Mouse (Mus musculus): ENCODE data around the gene Emid1. TPM values are rescaled to one million over a fixed set of nuclear protein-coding genes. Genes with fewer than 3 reads are reported as not detected.

Gene Emid1
- total and polyA plus RNA-seq, 2 experiments from 2014 or later: 4.8 to 14.5 TPM

DNA sequence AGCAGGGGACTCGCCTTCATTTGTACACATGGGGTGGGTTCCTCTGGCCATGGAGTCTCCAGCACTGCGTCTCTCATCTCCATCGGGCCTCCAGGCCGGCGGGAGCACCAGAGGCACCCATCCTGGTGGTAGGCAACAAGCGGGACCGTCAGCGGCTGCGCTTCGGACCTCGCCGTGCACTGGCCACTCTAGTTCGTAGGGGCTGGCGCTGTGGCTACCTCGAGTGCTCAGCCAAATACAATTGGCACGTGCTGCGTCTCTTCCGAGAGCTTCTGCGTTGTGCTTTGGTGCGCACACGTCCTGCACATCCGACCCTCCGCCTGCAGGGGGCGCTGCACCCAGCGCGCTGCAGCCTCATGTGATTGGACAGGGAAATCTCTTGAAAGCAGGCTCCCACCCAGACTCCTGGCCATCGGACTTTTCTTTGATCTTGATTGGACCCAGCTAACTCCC, 92.3 kb downstream of the Emid1 start:
- Histone ChIP-seq H3K27me3 (ENCODE audit: insufficient read depth, low read length) (peaks cover 46% of the 10 kb centered on the region), H3K36me3 (ENCODE audit: insufficient read depth, low read length) (peaks cover 7% of the 10 kb centered on the region), H3K4me2 (ENCODE audit: low read depth, low read length, poor library complexity, severe bottlenecking) (no peak overlapping the region), H3K9me3 (ENCODE audit: low read length) (no peaks in the 10 kb centered on the region), H3K27ac (ENCODE audit: low read depth, low read length) (no peak overlapping the region), H3K9ac (replicated peaks; ENCODE audit: low read length, poor library complexity, severe bottlenecking) (no peak overlapping the region), H3K4me3 (ENCODE audit: low read depth, low read length) (no peak overlapping the region), H3K4me1 (ENCODE audit: insufficient read depth, low read length) (peaks cover 18% of the 10 kb centered on the region; the same call in 1 of the 2 replicates)
- peak; percentile 90 for TF ChIP-seq CTCF (IDR thresholded peaks at IDR 0.05)
- DNase-seq (ENCODE audit: low spot score) (peak; percentile 53), ATAC-seq (ENCODE audit: low FRiP score) (no peak)
- WGBS: 13% methylated on average over 27 of the region's 27 CpGs

DNA sequence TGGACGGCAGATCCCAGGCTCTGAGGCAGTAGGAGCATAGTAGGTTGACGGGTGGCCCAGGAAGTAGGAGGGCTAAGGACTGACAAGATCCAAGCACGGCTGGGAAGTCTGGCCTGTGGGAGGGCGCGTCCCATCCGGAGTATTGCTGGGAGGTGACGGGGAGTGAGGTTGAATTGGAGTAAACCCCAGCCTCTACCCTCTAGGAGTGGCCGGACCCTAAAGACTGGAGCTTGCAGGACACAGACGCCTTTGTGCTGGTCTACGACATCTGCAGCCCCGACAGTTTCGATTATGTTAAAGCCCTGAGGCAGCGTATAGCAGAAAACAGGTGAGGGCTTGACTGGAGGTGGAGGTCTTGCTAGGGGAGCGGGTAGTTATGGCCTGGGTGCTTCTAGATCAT, 92.8 kb downstream of the Emid1 start:
- H3K9ac ChIP-seq (replicated peaks; ENCODE audit: low read length, poor library complexity, severe bottlenecking): no peak overlapping the region
- H3K9me3 ChIP-seq (ENCODE audit: low read length): no peaks in the 10 kb centered on the region
- H3K4me2 ChIP-seq (ENCODE audit: low read depth, low read length, poor library complexity, severe bottlenecking): no peak overlapping the region
- H3K27me3 ChIP-seq (ENCODE audit: insufficient read depth, low read length): peaks cover 46% of the 10 kb centered on the region
- no peak for TF ChIP-seq CTCF (IDR thresholded peaks at IDR 0.05)
- WGBS: 28% methylated on average over 14 of the region's 14 CpGs
- peaks cover 15% of the 10 kb centered on the region; the same call in 1 of the 2 replicates for H3K4me1 ChIP-seq (ENCODE audit: insufficient read depth, low read length)
- peaks cover 7% of the 10 kb centered on the region for H3K36me3 ChIP-seq (ENCODE audit: insufficient read depth, low read length)
- DNase-seq (ENCODE audit: low spot score) (no peak), ATAC-seq (ENCODE audit: low FRiP score) (no peak)
- H3K27ac ChIP-seq (ENCODE audit: low read depth, low read length): no peak overlapping the region
- H3K4me3 ChIP-seq (ENCODE audit: low read depth, low read length): no peak overlapping the region

DNA sequence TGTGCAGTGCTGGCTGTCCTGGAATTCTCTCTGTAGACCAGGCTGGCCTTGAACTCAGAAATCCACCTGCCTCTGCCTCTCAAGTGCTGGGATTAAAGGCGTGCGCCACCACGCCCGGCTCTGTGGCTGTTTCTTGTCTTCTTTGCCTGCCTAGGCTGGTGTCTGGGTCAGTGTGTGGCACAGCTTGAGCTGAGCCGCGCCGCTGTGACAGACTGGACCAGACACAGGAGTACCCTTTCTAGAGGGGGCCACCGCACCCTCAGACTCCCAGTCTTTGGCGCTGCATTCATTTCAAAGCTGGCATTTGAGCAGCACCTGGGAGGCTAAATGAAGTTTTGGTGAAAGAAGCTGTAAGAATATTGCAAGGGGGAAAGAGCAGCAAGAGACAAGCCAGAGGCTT, 93.3 kb downstream of the Emid1 start:
- H3K27ac ChIP-seq (ENCODE audit: low read depth, low read length): no peak overlapping the region
- ATAC-seq (ENCODE audit: low FRiP score) (no peak), DNase-seq (ENCODE audit: low spot score) (no peak)
- no peak overlapping the region for H3K9ac ChIP-seq (replicated peaks; ENCODE audit: low read length, poor library complexity, severe bottlenecking)
- peaks cover 10% of the 10 kb centered on the region; the same call in 1 of the 2 replicates for H3K4me1 ChIP-seq (ENCODE audit: insufficient read depth, low read length)
- H3K27me3 ChIP-seq (ENCODE audit: insufficient read depth, low read length): peaks cover 46% of the 10 kb centered on the region
- no peak for TF ChIP-seq CTCF (IDR thresholded peaks at IDR 0.05)
- no peak overlapping the region for H3K4me2 ChIP-seq (ENCODE audit: low read depth, low read length, poor library complexity, severe bottlenecking)
- H3K4me3 ChIP-seq (ENCODE audit: low read depth, low read length): no peak overlapping the region
- WGBS: 31% methylated on average over 9 of the region's 9 CpGs
- H3K36me3 ChIP-seq (ENCODE audit: insufficient read depth, low read length): peaks cover 7% of the 10 kb centered on the region
- no peaks in the 10 kb centered on the region for H3K9me3 ChIP-seq (ENCODE audit: low read length)

DNA sequence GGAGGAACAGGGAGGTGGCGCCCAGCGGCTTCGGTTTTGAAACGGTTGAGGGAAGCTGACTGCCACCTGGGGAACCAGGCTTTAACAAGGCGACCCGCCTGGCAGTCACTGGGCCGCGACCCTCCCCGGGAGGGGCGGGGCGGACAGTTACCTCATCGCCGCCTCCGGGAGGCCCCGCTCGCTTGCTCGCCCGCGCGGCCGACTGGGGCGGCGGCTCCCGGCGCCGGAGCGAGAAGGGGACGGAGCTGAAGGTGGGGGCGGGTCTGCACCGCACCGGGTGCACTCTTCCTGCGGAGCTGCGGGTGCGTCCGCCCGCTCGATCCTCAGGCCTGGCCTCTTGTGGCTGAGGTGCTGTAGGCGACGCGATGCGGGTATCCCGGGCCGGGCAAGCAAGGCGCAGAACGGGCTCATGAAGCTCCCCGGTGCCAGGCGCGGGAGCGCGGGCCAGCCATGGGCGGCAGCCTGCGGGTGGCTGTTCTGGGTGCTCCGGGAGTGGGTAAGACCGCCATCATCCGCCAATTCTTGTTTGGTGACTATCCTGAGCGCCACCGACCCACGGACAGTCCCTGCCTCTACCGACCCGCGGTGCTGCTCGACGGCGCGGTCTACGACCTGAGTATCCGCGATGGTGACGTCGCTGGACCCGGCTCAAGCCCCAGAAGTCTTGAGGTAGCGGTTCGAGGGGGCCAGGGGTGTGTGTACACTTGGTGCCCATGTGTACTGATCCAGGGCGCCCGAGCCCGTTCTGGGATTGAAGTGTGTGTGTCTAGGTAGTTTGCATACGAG, 94.0 kb downstream of the Emid1 start, which contains the start of gene Rasl10a:
TSS of gene Rasl10a (plus strand) at position 273 of the 786 bp plus-strand sequence.
- Histone ChIP-seq H3K27me3 (ENCODE audit: insufficient read depth, low read length) (peaks cover 43% of the 10 kb centered on the region), H3K27ac (ENCODE audit: low read depth, low read length) (no peak within 1 kb of the TSS), H3K36me3 (ENCODE audit: insufficient read depth, low read length) (peaks cover 7% of the 10 kb centered on the region), H3K4me1 (ENCODE audit: insufficient read depth, low read length) (peaks cover 5% of the 10 kb centered on the region; the same call in 1 of the 2 replicates), H3K4me2 (ENCODE audit: low read depth, low read length, poor library complexity, severe bottlenecking) (peak within 1 kb of the TSS; percentile 89), H3K4me3 (ENCODE audit: low read depth, low read length) (peak within 1 kb of the TSS; percentile 47), H3K9ac (replicated peaks; ENCODE audit: low read length, poor library complexity, severe bottlenecking) (peak within 1 kb of the TSS; percentile 67), H3K9me3 (ENCODE audit: low read length) (no peaks in the 10 kb centered on the region)
- no peak for TF ChIP-seq CTCF (IDR thresholded peaks at IDR 0.05)
- DNase-seq (ENCODE audit: low spot score) (no peak), ATAC-seq (ENCODE audit: low FRiP score) (no peak; the same call in 1 of the 2 replicates)
- 1% methylated on average over 75 of the region's 77 CpGs for WGBS

DNA sequence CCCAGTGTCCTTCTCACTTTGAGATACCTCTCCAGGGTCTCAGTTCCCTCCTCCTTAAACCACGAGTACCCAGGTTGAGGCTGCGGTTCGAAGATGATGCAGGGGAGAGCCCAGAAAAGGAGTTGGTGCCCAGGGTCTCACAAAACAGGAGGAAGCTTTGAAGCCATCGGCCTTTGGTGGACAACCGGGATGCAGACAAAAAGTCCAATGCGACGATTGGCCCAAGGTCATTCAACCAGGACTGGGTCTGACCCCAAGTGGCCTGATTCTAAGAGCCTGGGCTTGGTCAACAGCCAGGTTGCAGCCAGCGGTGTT, 94.6 kb downstream of the Emid1 start:
- H3K27ac ChIP-seq (ENCODE audit: low read depth, low read length): no peak overlapping the region
- peaks cover 38% of the 10 kb centered on the region for H3K27me3 ChIP-seq (ENCODE audit: insufficient read depth, low read length)
- peak overlapping the region; percentile 67; the same call in 1 of the 2 replicates for H3K9ac ChIP-seq (replicated peaks; ENCODE audit: low read length, poor library complexity, severe bottlenecking)
- no peak for ATAC-seq (ENCODE audit: low FRiP score)
- peaks cover 7% of the 10 kb centered on the region for H3K36me3 ChIP-seq (ENCODE audit: insufficient read depth, low read length)
- H3K4me2 ChIP-seq (ENCODE audit: low read depth, low read length, poor library complexity, severe bottlenecking): peak overlapping the region; percentile 89
- H3K9me3 ChIP-seq (ENCODE audit: low read length): no peaks in the 10 kb centered on the region
- DNase-seq (ENCODE audit: low spot score): no peak
- 16% methylated on average over 8 of the region's 8 CpGs for WGBS
- peak overlapping the region; percentile 47 for H3K4me3 ChIP-seq (ENCODE audit: low read depth, low read length)
- TF ChIP-seq CTCF (IDR thresholded peaks at IDR 0.05): no peak
- peaks cover 5% of the 10 kb centered on the region; the same call in 1 of the 2 replicates for H3K4me1 ChIP-seq (ENCODE audit: insufficient read depth, low read length)

DNA sequence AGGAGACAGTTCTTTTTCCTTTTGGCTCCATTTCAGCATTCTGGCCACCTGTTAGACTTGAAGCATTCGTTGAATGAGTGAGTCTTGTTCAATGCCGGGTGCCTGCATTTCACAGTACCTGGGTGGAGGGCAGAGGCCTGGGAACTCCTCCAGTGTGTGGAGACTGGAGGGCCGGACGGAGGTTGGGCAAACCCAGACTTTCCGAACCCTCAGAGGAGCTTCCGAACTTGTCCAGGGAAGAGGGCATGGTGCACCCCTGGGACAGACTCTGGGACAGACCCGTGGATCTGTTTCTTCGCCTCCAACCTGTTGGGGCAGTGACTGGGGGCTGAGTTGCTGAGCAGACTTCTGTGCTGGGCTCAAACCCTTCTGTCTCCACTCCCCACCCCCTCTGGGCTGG, 95.0 kb downstream of the Emid1 start:
- no peak for TF ChIP-seq CTCF (IDR thresholded peaks at IDR 0.05)
- Histone ChIP-seq H3K27me3 (ENCODE audit: insufficient read depth, low read length) (peaks cover 33% of the 10 kb centered on the region), H3K4me1 (ENCODE audit: insufficient read depth, low read length) (peaks cover 5% of the 10 kb centered on the region; the same call in 1 of the 2 replicates), H3K4me3 (ENCODE audit: low read depth, low read length) (no peak overlapping the region), H3K4me2 (ENCODE audit: low read depth, low read length, poor library complexity, severe bottlenecking) (no peak overlapping the region), H3K27ac (ENCODE audit: low read depth, low read length) (no peak overlapping the region), H3K36me3 (ENCODE audit: insufficient read depth, low read length) (peaks cover 7% of the 10 kb centered on the region), H3K9ac (replicated peaks; ENCODE audit: low read length, poor library complexity, severe bottlenecking) (no peak overlapping the region), H3K9me3 (ENCODE audit: low read length) (no peaks in the 10 kb centered on the region)
- DNase-seq (ENCODE audit: low spot score) (no peak), ATAC-seq (ENCODE audit: low FRiP score) (no peak)
- WGBS: 60% methylated on average over 8 of the region's 8 CpGs

Other genes starting within 250 kb of the Emid1 start
- gene Nefh, start 204.2 kb downstream of the Emid1 start, total RNA-seq (2014; rRNA removed): 13.0 and 15.7 TPM in 2 replicates
- 7.7 and 8.3 TPM in 2 replicates for gene Nefh, start 204.2 kb downstream of the Emid1 start, polyA plus RNA-seq (2015; fragmentation: Nextera tagmentation; extraction: Ambion mirVana)
- 122 and 130 TPM in 2 replicates for gene Ap1b1, start 165.4 kb downstream of the Emid1 start, total RNA-seq (2014; rRNA removed)
- 94.8 and 99.5 TPM in 2 replicates for gene Ap1b1, start 165.4 kb downstream of the Emid1 start, polyA plus RNA-seq (2015; fragmentation: Nextera tagmentation; extraction: Ambion mirVana)
- 3.1 and 6.2 TPM in 2 replicates for gene Rasl10a, start 94.1 kb downstream of the Emid1 start, total RNA-seq (2014; rRNA removed)
- gene Rasl10a, start 94.1 kb downstream of the Emid1 start, polyA plus RNA-seq (2015; fragmentation: Nextera tagmentation; extraction: Ambion mirVana): 3.6 and 4.6 TPM in 2 replicates
- gene Gas2l1, start 86.9 kb downstream of the Emid1 start, total RNA-seq (2014; rRNA removed): 33.8 and 43.8 TPM in 2 replicates
- gene Gas2l1, start 86.9 kb downstream of the Emid1 start, polyA plus RNA-seq (2015; fragmentation: Nextera tagmentation; extraction: Ambion mirVana): 17.6 and 18.5 TPM in 2 replicates
- 48.0 and 67.1 TPM in 2 replicates for gene Rhbdd3, start 53.3 kb downstream of the Emid1 start, total RNA-seq (2014; rRNA removed)
- 50.4 and 54.6 TPM in 2 replicates for gene Rhbdd3, start 53.3 kb downstream of the Emid1 start, polyA plus RNA-seq (2015; fragmentation: Nextera tagmentation; extraction: Ambion mirVana)
- 315 and 338 TPM in 2 replicates for gene Ewsr1, start 53.0 kb downstream of the Emid1 start, total RNA-seq (2014; rRNA removed)
- 353 and 371 TPM in 2 replicates for gene Ewsr1, start 53.0 kb downstream of the Emid1 start, polyA plus RNA-seq (2015; fragmentation: Nextera tagmentation; extraction: Ambion mirVana)
- gene Kremen1, start 109.3 kb upstream of the Emid1 start, total RNA-seq (2014; rRNA removed): 8.5 and 11.2 TPM in 2 replicates
- gene Kremen1, start 109.3 kb upstream of the Emid1 start, polyA plus RNA-seq (2015; fragmentation: Nextera tagmentation; extraction: Ambion mirVana): 2.3 and 2.5 TPM in 2 replicates

Measured in midbrain, postnatal 0 days (tissue).